Mouse (Mus musculus) neutrophil, adult 83 days (primary cell): ENCODE results near the gene Smpd4. TPM values are rescaled to one million over a fixed set of nuclear protein-coding genes. Genes with fewer than 3 reads are reported as not detected.

Source experiments
- total RNA-seq, 2 experiments: library from RNA; stranded (reverse); gene quantifications; one replicate each; pipeline ENCODE4 v1.2.4; 2023

Smpd4 gene
- total RNA-seq = 10 to 100 TPM; 24.6 to 30.2 TPM

GRCm38 (mm10) chr16:17619198-17620105 lies at the start of gene Smpd4:
Gene Smpd4, plus strand, starts transcription at chr16:17619354.

GRCm38 (mm10) chr16:17583064-17583463 lies 36.1 kb upstream of the Smpd4 start, which contains the start of gene Slc7a4:
Gene Slc7a4, minus strand, starts transcription at chr16:17583214.

GRCm38 (mm10) chr16:17646310-17647114 lies 27.4 kb downstream of the Smpd4 start, which contains the start of gene Ccdc74a:
Gene Ccdc74a, plus strand, starts transcription at chr16:17646470.

Other genes starting within 250 kb of the Smpd4 start
- 10 to 100 TPM; 16.5 to 17.9 TPM for gene Snap29, start 213.4 kb upstream of the Smpd4 start, total RNA-seq
- gene Pi4ka, start 213.0 kb upstream of the Smpd4 start, total RNA-seq = 10 to 100 TPM; 42.8 to 45.6 TPM
- 10 to 100 TPM; 32.0 to 36.4 TPM for gene Crkl, start 167.4 kb upstream of the Smpd4 start, total RNA-seq
- not detected for gene Aifm3, start 129.7 kb upstream of the Smpd4 start, total RNA-seq
- gene Lztr1, start 110.7 kb upstream of the Smpd4 start, total RNA-seq = 10 to 100 TPM; 34.9 to 35.2 TPM
- 10 to 100 TPM; 16.0 to 19.1 TPM for gene Thap7, start 88.2 kb upstream of the Smpd4 start, total RNA-seq
- gene Lrrc74b, start 58.1 kb upstream of the Smpd4 start, total RNA-seq = under 1 TPM in 1 of 2 experiments, not detected in 1; 0.20 TPM
- gene P2rx6, start 57.5 kb upstream of the Smpd4 start, total RNA-seq = not detected
- gene Slc7a4, start 36.1 kb upstream of the Smpd4 start, total RNA-seq = under 1 TPM; 0.38 to 0.77 TPM
- 1 to 10 TPM; 1.0 to 1.5 TPM for gene Ccdc74a, start 27.1 kb downstream of the Smpd4 start, total RNA-seq
- 10 to 100 TPM; 72.6 to 88.4 TPM for gene Med15, start 113.5 kb downstream of the Smpd4 start, total RNA-seq
- 10 to 100 TPM; 12.4 to 15.8 TPM for gene Klhl22, start 140.3 kb downstream of the Smpd4 start, total RNA-seq
- under 1 TPM; 0.31 to 0.59 TPM for gene Scarf2, start 177.9 kb downstream of the Smpd4 start, total RNA-seq
- gene B830017H08Rik, start 213.8 kb downstream of the Smpd4 start, total RNA-seq = not detected
- 1 to 10 TPM; 3.7 to 6.8 TPM for gene Car15, start 219.0 kb downstream of the Smpd4 start, total RNA-seq